9 mouse cellular contexts compared by ENCODE assay signal in genomic region chr5:25436081-25436480, GRCm38 (mm10).
DNase-seq lines count a peak whose midpoint lies in the region; ATAC-seq and TF ChIP-seq lines count a peak whose summit lies in the region.
"Had no signal": no experiment of that assay in that cellular context is flagged by ENCODE, and none has a peak within 500 bp of the region (broad histone marks: within the 10 kb centered on the region; RNA-seq: fewer than 3 reads in every experiment).

No protein-coding gene starts in this region.

- H3K4me1 ChIP-seq in liver, embryonic 11.5 days (replicated peaks; ENCODE audit: control insufficient read depth, insufficient read depth, low read length): no peaks in the 10 kb centered on the region
- no peaks in the 10 kb centered on the region for H3K4me1 ChIP-seq in spleen, adult 2 months (ENCODE audit: control insufficient read depth, insufficient read depth, insufficient read length)
- H3K4me1 ChIP-seq: liver, embryonic 15.5 days had no signal

- no peak overlapping the region for H3K4me2 ChIP-seq in liver, embryonic 11.5 days
- H3K4me2 ChIP-seq: liver, embryonic 15.5 days had no signal

- intact Hi-C loops in heart, postnatal 36 days (cut with DNase I): loop anchor here (2.0 to 5.0 kb wide), 3 partner anchors 61 to 296 kb away; no protein-coding TSS in a partner anchor

- no peaks in the 10 kb centered on the region for H3K36me3 ChIP-seq in liver, embryonic 11.5 days (ENCODE audit: control insufficient read depth, insufficient read depth, low read length)
- no peaks in the 10 kb centered on the region for H3K36me3 ChIP-seq in spleen, adult 2 months (ENCODE audit: control insufficient read depth, insufficient read depth, low read length)
- H3K36me3 ChIP-seq: liver, embryonic 15.5 days had no signal

- H3K9me3 ChIP-seq in liver, embryonic 11.5 days (ENCODE audit: control insufficient read depth, low read length): no peaks in the 10 kb centered on the region
- H3K9me3 ChIP-seq: liver, embryonic 15.5 days had no signal

- H3K9ac ChIP-seq in liver, embryonic 11.5 days (ENCODE audit: low read depth, low read length): no peak overlapping the region
- H3K9ac ChIP-seq: liver, embryonic 15.5 days had no signal

- DNase-seq in liver: peak; percentile 52
- DNase-seq in liver, embryonic 11.5 days (ENCODE audit: low spot score): no peak
- peak; percentile 62 for DNase-seq in adrenal gland, postnatal 10 days
- DNase-seq in embryo, embryonic 9.5 days (ENCODE audit: extremely low spot score): peak; percentile 37
- DNase-seq in heart, postnatal 36 days: peak; percentile 34 to 43
- peak; percentile 38 for DNase-seq in layer of hippocampus, postnatal 10 days (ENCODE audit: low spot score in 2 of 2)
- DNase-seq in mesoderm, embryonic 11.5 days (ENCODE audit: low read depth, low spot score): peak; percentile 51
- DNase-seq in spleen, adult 2 months (ENCODE audit: low read depth in 1 of 2, low spot score in 2 of 2): peak; percentile 44 to 73

- H3K27me3 ChIP-seq in liver, embryonic 11.5 days (replicated peaks; ENCODE audit: control insufficient read depth, insufficient read depth, low read length): no peaks in the 10 kb centered on the region
- no peaks in the 10 kb centered on the region for H3K27me3 ChIP-seq in spleen, adult 2 months (ENCODE audit: control insufficient read depth, insufficient read depth, low read length)
- H3K27me3 ChIP-seq: liver, embryonic 15.5 days had no signal

- ATAC-seq in liver, embryonic 11.5 days (replicated peaks; ENCODE audit: low FRiP score): no peak

- 21% methylated on average over 3 of the region's 3 CpGs for WGBS in liver, embryonic 11.5 days
- 4% methylated on average over 3 of the region's 3 CpGs for WGBS in spleen, adult 2 months

- no peak overlapping the region for H3K27ac ChIP-seq in liver, embryonic 11.5 days (ENCODE audit: low read depth, low read length)
- no peak overlapping the region for H3K27ac ChIP-seq in spleen, adult 2 months (ENCODE audit: insufficient read depth, low read length)
- H3K27ac ChIP-seq: liver, embryonic 15.5 days had no signal

- TF ChIP-seq POLR2A in spleen, adult 2 months (IDR thresholded peaks at IDR 0.05; ENCODE audit: low read depth, low read length): no peak

- no peak for TF ChIP-seq CTCF in spleen, adult 2 months (IDR thresholded peaks at IDR 0.05; ENCODE audit: extremely low read depth, insufficient read depth, insufficient read length, insufficient replicate concordance)

- no peak overlapping the region for H3K4me3 ChIP-seq in liver, embryonic 11.5 days (ENCODE audit: low read depth, low read length)
- H3K4me3 ChIP-seq in spleen, adult 2 months (ENCODE audit: extremely low read depth, insufficient read depth, insufficient read length): no peak overlapping the region
- H3K4me3 ChIP-seq: liver, embryonic 15.5 days had no signal
